Mouse (Mus musculus) left cerebral cortex, postnatal 14 days (tissue): ENCODE measurements around the gene Pgs1. TPM values are rescaled to one million over a fixed set of nuclear protein-coding genes. Genes with fewer than 3 reads are reported as not detected.

Experiments used
- DNase-seq, 2 experiments: peaks; one replicate each; pipeline ENCODE4 v3.0.0; 2021 to 2022; ENCODE audit warnings: low spot score in 2 of 2, mixed read lengths in 1 of 2
- intact Hi-C: fragments of 180-260 bp; cut with DNase I; formaldehyde crosslinking; loops from one replicate; pipeline ENCODE4 v1.15.1; 2025
- long read RNA-seq, 2 experiments: library from polyadenylated mRNA; stranded (forward); transcript quantifications; one replicate each; pipeline ENCODE4 v2.0.0; 2021
- total RNA-seq, 2 experiments: library from RNA; stranded (reverse); gene quantifications; 2 replicates each; pipeline ENCODE4 v1.2.3; 2021

Pgs1 gene
- total RNA-seq: 10 to 100 TPM; 74.4 to 76.2 TPM
- long read RNA-seq, experiment 1, transcript Pgs1-203 (10 exons, 2,863 nt): major isoform, 179 of 241 reads
- long read RNA-seq, experiment 1, transcript Pgs1-201 (10 exons, 2,197 nt): minor isoform, 11 of 241 reads
- long read RNA-seq, experiment 1, partial matches to known transcripts: 13 of 241 reads
- long read RNA-seq, experiment 1, other reads (novel, unspliced or antisense): 38 of 241 reads
- long read RNA-seq, experiment 2, transcript Pgs1-203 (10 exons, 2,863 nt): major isoform, 145 of 197 reads
- long read RNA-seq, experiment 2, transcript Pgs1-201 (10 exons, 2,197 nt): minor isoform, 13 of 197 reads
- long read RNA-seq, experiment 2, partial matches to known transcripts: 6 of 197 reads
- long read RNA-seq, experiment 2, other reads (novel, unspliced or antisense): 33 of 197 reads

- intact Hi-C loops: no loop called here
- DNase-seq: peak; percentile 93 to 94
Observed at GRCm38 (mm10) chr11:117986126-117987031, at the start of gene Pgs1. Pgs1 (plus strand) TSS chr11:117986292.

GRCm38 (mm10) chr11:117939004-117939730 is 46.9 kb upstream of the Pgs1 start:
- intact Hi-C loops: no loop called here
- no peak for DNase-seq

- peak; percentile 74 to 78 for DNase-seq
- intact Hi-C loops: no loop called here
Observed at GRCm38 (mm10) chr11:117939741-117940285, 46.3 kb upstream of the Pgs1 start.

GRCm38 (mm10) chr11:117940881-117941280 is 45.2 kb upstream of the Pgs1 start:
- DNase-seq: no peak
- intact Hi-C loops: no loop called here

- no peak for DNase-seq
- intact Hi-C loops: no loop called here
Observed at GRCm38 (mm10) chr11:117941325-117941834, 44.7 kb upstream of the Pgs1 start.

- DNase-seq: no peak
- intact Hi-C loops: no loop called here
Observed at GRCm38 (mm10) chr11:117941848-117942247, 44.2 kb upstream of the Pgs1 start.

GRCm38 (mm10) chr11:117946195-117946979 is 39.7 kb upstream of the Pgs1 start:
- DNase-seq: no peak
- intact Hi-C loops: no loop called here

- no peak for DNase-seq
- intact Hi-C loops: no loop called here
Observed at GRCm38 (mm10) chr11:117946996-117947419, 39.1 kb upstream of the Pgs1 start.

- DNase-seq: peak in 1 of 2 experiments; percentile 51
- intact Hi-C loops: no loop called here
Observed at GRCm38 (mm10) chr11:117949392-117950091, 36.5 kb upstream of the Pgs1 start.

- intact Hi-C loops: no loop called here
- DNase-seq: no peak
Observed at GRCm38 (mm10) chr11:117951391-117951790, 34.7 kb upstream of the Pgs1 start.

- intact Hi-C loops: no loop called here
- no peak for DNase-seq
Observed at GRCm38 (mm10) chr11:117952174-117952933, 33.7 kb upstream of the Pgs1 start.

- DNase-seq: peak in 1 of 2 experiments; percentile 63
Observed at GRCm38 (mm10) chr11:117954094-117954493, 32.0 kb upstream of the Pgs1 start.

GRCm38 (mm10) chr11:117954819-117955218 is 31.3 kb upstream of the Pgs1 start:
- intact Hi-C loops: no loop called here
- no peak for DNase-seq

More at GRCm38 (mm10) chr11:117954094-117954493, 32.0 kb upstream of the Pgs1 start:
- intact Hi-C loops: no loop called here

- intact Hi-C loops: no loop called here
- DNase-seq: no peak
Observed at GRCm38 (mm10) chr11:117955621-117956020, 30.5 kb upstream of the Pgs1 start.

- intact Hi-C loops: no loop called here
- no peak for DNase-seq
Observed at GRCm38 (mm10) chr11:117958197-117958596, 27.9 kb upstream of the Pgs1 start.

- intact Hi-C loops: no loop called here
- no peak for DNase-seq
Observed at GRCm38 (mm10) chr11:117959166-117959565, 26.9 kb upstream of the Pgs1 start.

- no peak for DNase-seq
- intact Hi-C loops: no loop called here
Observed at GRCm38 (mm10) chr11:117959741-117960381, 26.2 kb upstream of the Pgs1 start.
